Mouse (Mus musculus) frontal cortex, postnatal 36 days (tissue): ENCODE data around the gene Cdh12.
"Not testable (repeated sequence)": the region's sequence is repeated elsewhere in the genome, so short reads cannot be mapped to it uniquely, and the experiment has no call there.

ENCODE experiments used
- DNase-seq, 2 experiments: peaks; one replicate each; pipeline ENCODE4 v3.0.0; 2022; ENCODE audit warnings: low spot score in 2 of 2

Cdh12 gene

DNA sequence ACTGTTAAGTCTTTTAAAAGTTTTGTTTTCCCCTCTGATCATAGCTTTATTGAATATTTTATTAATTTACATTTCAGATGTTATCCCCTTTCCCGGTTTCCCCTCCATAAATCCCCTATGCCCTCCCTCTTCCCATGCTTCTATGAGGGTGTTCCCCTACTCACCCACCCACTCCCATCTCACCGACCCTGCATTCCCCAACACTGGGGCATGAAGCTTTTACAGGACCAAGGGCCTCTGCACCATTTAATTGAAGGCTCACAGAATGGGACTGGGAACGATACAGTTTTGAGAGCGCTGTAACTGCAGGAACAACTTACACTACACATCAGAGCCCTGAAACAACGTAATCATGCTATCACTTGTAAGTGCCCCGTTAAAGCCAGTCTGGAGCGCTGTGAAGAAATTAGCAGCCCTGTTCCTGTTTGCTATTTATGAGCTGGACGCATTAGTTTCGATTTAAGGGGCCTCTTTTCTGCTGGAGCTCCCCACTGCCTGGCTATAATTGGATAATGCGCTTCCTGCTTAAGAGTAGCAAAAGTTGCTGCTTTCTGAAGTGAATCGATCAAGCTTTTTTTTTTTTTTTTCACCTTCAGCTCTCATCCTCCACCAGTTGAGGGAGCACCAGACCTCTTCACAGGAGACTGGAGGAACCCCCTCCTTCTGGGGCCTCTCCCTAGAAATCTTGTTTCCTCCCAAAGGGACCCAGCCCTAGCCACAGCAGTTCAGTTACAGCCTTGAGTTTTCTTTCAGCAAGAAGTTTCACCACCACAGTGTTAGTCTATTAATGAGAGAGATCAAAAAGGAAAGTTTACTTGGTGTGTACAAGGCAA is 660.2 kb downstream of the Cdh12 start:
- DNase-seq, result peak; percentile 21 to 36

DNA sequence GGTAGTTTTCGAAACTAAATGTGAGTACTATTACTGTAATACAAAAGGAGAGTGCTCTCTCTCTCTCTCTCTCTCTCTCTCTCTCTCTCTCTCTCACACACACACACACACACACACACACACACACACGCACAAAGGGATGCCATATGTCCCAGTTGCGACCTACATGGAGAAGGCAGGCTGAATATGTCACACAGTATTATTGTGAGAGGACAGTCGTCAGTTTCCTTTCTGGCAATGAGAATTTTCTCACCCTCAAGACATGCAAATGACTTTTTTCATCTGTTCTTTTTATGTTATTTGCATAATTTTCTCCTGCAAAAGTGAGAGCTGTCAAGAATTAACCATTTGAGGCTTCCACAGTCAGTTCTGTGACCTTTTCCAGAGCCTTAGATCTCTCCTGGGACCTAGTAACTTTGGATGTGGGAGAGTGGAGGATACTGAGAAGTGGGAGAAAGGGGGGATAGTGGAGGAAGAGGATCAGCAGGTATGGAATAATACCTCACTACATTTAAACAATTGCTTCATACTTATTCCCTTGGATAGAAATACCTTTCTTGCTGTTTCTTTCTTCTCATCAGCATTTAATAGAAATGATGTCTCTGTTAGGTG is 660.9 kb downstream of the Cdh12 start:
- DNase-seq, result peak in 1 of 2 experiments; percentile 24

DNA sequence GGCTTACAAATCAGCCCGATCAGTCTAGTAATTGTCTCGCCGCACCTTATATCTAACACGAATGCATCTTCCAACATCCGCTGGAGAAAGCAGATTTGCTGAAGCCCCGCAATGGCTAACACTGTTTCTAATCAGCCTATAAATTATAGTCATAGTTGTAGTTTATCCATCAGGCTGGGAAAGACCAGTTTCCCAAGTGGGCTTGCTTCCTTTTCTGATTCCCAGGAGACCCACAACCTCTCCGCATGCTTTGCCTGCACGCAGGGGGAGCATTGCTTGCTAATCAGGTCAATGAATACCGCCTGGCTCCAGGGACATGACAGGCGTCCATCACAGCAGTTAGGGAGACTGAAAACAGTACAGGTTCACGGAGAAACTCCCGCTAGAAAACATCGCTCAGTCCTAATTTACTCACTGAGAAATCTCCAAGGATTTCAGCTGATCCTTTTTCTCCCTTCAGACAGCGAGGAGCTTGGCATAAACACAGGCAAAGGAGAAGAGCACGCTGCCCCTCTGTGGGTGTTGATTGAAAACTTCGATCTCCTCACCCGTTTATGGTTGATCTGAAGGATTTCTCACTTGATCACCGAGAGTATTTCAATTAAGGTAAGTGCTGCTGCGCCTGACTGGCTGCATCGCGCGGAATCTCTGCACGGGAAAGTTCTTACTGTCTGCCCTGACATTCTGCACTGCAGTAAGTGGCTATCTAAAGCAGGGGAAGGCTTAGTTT is 662.0 kb downstream of the Cdh12 start:
- peak; percentile 30 to 52 for DNase-seq

DNA sequence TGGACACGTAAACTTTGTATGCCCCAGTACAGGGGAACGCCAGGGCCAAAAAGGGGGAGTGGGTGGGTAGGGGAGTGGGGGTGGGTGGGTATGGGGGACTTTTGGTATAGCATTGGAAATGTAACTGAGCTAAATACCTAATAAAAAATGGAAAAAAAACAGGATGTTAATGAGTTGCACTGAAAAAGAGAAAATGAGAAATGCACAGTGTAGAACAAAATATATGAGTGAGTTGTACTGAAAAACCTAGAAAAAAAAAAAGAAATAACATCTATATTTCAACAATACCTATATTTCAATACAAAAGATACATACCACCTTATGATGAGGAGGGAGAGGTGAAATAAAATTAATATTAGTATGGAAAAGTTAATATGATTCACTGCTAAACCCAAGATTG is 665.7 kb downstream of the Cdh12 start:
- DNase-seq, result not testable (repeated sequence)

DNA sequence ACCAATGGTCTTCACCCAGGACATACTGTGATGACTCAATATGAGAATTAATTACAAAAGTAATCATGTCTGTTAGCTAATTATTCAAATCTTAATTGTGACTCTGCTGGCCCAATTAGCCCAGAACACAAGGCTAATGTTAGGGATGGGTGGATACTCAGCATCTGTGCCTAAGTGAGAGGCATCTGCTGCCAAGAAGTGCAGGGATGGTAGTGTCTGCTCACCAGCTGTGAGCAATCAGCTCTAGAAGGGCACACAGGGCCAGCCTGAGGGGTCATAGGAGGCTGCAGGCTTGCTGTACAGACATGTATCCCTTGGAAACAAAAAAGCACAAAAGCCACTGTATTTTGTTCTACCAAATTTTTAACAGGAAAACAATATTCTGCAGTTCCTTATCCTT is 681.6 kb downstream of the Cdh12 start:
- no peak for DNase-seq

DNA sequence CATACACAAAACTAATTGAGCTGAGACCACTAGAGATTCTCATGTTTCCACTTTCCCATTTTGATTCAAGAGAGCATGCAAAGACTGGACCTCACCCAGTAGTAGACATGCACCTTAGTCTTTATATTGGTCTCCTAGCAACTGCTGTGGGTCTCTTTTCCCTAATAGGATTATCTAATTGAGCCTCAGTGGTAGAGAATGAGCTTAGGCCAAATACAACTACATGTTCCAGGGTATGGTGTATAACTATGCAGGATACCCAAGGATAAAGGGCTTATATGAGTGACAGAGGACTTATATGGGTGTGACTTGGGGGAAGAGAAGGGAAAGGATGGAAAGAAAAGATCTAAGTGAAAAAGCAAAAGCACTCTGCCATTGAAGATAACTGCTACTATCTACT is 683.9 kb downstream of the Cdh12 start:
- no peak for DNase-seq

DNA sequence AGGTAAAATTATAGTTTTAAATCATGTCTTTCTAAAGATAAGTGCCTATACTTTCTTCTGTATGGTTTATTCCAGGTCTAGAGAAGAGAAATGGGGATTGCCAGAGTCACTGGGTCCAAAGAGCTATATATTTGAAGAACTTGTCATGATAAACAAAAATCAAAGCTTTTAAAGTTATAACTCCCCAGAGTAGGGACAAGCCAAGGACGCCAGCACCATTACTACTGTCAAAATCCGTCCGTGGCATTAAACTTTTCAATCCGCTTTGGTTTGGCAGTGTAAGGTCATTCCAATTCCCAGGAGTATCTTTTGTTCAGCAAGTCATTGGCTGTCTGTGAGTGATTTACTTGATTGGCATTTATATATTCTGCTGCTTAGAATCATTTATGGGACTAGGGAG is 697.8 kb downstream of the Cdh12 start:
- DNase-seq, result no peak

DNA sequence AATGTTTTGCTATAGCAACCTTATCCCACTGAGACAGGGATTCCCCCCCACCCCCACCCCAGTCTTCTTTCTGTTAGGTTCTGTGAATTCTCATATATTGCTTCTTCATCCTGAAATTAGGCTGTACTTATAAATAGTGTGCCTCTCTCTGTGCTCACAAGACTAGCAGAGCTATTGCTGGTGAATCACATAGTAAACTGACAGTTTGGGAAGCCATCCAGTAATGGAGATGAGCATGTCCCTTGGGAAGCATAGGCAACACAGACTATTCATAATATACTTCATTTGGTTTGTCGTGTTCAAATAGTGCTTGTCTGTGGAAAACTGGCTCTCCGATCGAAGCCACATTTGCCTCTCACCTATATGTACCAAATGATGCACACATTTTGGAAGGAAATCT is 704.5 kb downstream of the Cdh12 start:
- DNase-seq, result no peak

DNA sequence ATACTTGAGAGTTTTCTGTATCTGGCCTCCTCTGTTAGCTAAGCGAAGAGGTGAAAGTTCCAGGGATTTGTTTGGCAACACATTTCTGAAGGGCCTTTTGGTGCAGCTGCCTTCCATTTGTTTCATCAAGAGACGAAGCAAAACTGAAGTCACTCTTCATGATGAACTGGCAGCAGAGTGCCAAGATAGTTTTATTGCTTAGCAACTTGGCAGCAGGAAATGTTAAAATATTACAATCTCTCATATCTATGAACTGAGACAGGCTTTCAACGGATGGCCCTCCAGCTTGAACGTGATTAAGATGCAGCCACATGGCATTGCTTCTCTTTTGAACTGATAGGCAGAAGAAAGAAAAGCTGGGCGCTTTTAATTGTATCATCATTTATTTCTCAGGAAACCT is 730.7 kb downstream of the Cdh12 start:
- peak in 1 of 2 experiments; percentile 25 for DNase-seq

DNA sequence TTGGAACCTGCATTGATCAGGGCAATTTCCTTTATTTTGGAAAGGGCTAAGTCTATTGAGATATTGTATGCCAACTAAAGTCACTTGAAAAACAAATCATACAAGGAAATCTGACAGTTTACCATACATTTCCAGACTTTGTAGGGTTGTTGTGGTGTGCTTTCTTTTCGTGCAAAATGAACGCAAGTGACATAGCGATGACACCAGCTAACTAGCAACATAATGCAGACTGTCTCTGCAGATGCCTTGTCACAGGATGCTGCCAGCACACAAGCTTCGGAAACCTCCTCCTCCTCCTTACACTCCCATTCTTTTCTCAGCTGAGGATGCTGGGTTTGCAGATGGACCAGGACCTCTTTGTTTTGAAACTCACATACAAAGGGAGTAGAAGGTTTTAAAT is 731.1 kb downstream of the Cdh12 start:
- peak in 1 of 2 experiments; percentile 11 for DNase-seq

DNA sequence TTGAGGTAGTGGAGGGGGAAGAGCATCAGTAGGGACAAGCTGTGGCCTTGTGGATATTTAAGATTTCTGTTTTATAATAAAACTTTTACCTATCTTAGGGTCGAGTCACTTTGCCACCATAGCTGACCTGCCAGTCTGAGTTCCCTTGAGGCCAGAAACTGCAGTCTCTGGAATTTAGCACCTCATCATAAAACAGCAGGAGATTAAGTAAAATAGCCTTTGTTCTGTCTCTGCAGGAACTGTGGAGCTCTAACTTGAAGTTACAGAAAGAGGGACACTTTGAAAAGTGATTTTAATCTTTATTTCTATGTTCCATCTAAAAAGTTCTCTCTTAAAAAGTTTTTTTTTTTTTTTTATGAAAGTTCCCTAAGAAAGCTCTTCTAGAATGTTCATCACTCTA is 736.7 kb downstream of the Cdh12 start:
- no peak for DNase-seq

DNA sequence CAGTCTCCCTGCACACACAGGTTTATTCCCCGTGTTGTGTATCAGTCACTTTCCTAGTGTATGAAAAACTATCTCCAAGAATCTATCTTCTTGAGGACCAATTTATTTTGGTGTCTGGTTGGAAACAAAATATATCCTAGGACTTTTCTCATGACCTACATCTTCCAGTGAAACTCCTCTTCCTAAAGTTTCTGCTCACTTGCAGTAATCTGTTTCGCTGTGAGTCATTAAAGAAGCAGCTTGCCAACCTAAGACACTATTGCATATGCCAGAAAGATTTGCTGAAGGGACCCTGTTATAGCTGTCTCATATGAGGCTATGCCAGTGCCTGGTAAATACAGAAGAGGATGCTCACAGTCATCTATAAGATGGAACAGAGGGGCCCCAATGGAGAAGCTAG is 761.0 kb downstream of the Cdh12 start:
- peak in 1 of 2 experiments; percentile 10 for DNase-seq

DNA sequence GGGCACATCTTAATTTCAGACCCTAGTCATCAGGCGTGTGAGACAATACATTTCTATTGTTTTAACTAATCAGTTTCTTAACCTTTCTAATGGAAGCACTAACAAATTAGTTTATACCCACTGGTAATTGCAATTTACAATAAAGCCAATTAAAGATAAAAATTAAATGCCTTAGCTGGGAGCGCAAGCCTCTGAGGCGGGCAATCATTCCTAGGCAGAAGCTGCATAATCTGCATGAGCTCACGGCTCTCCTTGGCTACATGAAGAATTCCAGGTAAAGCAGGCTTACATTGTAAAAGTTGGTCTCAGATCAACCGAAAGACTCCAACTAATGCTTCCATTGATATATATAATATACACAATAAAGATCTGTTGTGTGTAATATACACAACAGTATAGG is 773.9 kb downstream of the Cdh12 start:
- DNase-seq, result no peak

DNA sequence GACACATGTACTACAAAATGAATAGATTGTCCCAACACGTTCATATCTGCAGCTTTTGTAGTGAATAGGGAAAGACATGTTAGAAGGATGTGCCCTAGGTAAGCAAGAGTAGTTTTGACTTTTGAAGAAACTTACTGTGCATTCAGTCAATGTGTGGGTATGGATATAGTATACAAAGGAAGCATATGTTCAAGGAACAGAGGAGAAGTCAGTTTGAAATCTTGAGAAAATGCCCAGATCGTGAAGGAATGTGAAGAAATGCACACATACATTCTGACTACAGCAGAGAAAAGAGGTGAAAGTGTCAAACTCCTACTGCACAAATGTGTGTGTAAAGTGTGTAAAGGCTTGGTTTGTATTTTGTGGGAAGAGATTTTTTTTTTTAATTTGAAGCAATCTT is 812.3 kb downstream of the Cdh12 start:
- DNase-seq, result no peak

DNA sequence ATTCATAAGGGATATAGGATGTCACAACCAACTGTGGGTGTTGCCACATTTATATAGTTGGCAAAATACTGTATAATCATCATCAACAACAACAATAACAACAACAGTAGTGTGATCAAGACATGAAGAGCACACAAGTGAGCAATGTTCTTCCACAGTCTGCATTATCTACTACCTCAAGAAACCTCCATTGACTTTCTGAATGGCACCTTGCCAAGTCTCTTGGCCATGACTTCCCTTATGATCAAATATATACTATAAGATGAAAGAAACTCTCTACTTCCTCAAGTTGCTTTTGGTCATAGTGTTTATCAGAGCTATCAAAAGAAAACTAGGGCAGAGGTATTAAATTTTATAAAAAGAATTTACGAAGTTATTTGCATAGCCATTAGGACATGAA is 820.8 kb downstream of the Cdh12 start:
- no peak for DNase-seq

DNA sequence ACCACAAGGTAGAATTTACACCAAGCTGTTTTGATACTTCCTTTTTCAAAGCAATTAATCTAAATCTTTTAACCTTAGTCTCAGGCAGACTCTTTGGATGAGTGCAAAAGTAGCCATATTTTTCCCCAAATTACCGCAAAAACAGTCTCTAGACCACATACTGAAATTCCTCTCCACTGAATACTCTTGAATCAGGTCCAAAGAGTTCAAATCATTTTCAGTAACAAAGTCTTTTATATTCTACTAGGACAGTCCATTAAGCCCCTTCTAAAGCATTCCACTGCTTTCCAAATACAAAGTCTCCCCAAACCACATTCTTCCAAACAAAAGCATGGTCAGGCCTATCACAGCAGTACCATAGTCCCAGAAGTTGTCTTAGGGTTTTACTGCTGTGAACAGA is 848.0 kb downstream of the Cdh12 start:
- DNase-seq, result no peak

DNA sequence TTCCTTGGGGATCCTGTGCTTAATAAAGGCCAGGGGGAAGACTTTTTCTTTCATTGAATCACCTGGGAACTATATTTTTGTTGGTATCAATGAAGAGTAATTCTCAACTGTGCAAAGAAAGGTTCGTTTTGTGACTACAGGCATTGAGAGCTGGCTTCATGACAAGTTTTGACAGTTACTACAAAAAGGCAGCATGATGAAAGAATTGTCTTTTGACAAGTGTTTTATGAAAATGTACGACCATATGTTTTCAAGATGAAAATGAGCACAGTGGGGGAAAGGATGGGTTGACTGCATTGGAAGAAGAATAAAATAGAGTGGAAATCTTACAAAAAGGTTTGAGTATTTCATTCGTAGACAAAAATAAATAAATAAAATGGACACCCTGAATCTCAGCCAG is 866.4 kb downstream of the Cdh12 start:
- DNase-seq, result no peak

DNA sequence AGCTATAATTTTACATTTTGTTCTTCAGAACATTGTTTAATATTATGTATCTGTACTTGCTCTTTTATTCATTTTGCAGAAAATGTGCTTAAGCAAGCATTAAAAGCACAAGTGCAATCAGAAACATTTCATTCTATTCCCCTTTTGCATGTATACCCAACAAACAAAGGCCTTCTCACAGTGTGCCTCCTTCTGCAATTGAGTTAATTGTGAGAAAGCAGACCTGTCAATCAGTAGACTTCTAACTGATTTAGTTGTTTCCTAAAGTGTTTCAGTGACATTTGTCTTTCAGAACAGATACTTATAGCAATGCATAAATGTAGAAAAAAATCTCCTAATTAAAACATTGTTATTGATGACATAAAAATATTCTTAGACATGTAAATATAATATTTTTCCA is 894.8 kb downstream of the Cdh12 start:
- DNase-seq, result no peak

DNA sequence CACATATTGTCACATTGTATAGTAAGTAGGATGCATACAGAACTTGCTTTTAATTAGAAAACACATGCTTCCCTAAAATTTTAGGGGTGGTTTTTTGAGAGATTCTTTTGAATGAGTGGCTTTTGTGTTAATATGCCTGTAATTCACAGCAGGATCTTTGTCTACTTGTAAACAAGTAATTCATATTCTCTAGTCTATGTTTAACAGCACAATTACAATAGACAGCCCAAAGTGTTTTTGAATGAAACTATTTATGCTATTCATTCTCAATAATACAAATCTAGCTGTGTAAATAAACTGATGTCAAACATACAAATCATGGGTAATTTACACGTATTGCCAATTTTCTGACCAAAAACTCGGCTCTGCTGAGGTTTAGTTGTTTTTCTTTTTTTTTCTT is 895.3 kb downstream of the Cdh12 start:
- no peak for DNase-seq

DNA sequence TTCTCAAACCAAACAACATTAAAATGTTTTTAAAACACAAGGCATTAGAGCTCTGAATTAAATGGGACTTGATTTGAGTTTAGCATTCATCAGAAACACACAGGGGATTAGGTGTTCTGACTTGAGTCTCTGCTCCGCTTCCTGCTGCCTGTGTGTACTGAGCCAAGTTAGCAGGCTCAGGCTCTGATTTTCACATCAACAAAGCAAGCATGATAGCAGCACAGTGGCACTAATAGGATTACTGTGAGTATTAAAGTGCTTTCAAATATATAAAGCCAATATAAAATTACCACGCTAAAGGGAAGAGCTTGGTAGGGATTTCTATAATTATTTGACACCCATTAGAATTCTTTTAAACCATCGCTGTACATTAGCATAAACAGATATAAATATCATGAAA is 895.7 kb downstream of the Cdh12 start:
- no peak for DNase-seq

DNA sequence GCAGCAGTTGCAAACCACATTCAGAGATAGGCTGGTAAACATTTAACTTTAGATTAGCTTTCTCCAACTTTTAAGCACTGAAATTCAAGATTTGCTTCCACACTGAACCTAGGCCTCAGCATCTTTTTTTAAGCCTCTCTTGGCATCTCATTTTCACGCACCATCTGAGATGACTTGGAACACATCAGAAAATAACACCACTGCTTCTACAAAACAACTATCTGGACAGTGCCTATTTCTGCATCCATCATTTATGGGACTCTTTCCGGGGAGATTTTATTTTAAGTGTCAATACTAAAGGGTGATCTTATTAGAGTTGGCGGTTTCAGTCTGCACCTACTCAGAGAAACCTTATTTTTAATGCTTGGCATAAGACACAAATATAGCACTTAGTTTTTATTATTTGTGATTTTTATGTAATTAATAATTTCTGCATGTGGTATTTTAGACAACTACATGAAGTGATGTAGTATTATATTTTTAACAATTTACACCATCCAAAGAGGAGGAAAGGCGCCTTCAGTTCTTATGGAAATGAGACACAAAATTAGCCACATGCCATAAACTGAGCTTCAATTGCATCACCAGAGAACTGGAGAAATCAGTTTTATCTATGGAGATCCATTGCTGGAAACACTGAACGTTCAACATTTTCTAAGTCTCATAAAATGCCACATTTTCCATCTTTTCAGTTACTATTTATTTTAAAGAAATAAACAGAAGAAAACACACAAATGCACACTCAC is 906.5 kb downstream of the Cdh12 start:
- DNase-seq, result peak in 1 of 2 experiments; percentile 43

DNA sequence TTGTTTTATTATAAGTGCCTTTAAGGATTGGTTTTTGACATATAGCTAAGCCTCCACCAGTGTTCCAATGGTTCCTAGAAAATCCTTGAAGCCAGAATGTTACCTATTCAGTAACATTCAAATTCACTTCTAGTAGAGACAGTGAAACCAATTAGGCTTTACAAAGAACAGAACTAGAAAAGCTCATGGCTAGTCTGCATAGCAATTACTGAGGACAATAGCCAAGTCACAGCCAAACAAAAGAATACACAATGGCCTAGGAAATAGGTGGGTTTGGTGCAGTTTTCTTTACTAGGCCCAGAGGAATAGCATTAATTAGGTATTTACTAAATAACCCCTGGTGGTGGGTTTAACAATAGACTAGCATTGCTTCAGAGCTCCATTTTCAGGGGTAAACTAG is 917.3 kb downstream of the Cdh12 start:
- no peak for DNase-seq
